Mouse (Mus musculus) mouse embryonic stem cell (cell line): ENCODE results near the gene Fam19a5.

Source experiments
- in situ Hi-C, 2 experiments: fragments of 300-500 bp; cut with MboI; formaldehyde crosslinking; loops; 1 replicate in 1 of 2; 3 replicates in 1 of 2; pipeline ENCODE4 v1.14.3; 2019 to 2020; ENCODE audit warnings: low sequenced_read_pairs in 2 of 2, low pct_unique_long_range_greater_than_20kb in 1 of 2, mixed read lengths in 1 of 2; ENCODE audit not compliant: unreplicated experiment in 1 of 2

Fam19a5 gene

GRCm38 (mm10) chr15:87646313-87647061, 102.4 kb downstream of the Fam19a5 start:
- in situ Hi-C loops: loop anchor here in 1 of 2 experiments (25.0 kb wide), 1 partner anchor 316 kb away; no protein-coding TSS in a partner anchor

- in situ Hi-C loops: loop anchor here in 1 of 2 experiments (25.0 kb wide), 1 partner anchor 313 kb away; no protein-coding TSS in a partner anchor
Measured at GRCm38 (mm10) chr15:87649651-87650050, 105.6 kb downstream of the Fam19a5 start.

GRCm38 (mm10) chr15:87654551-87654950, 110.5 kb downstream of the Fam19a5 start:
- in situ Hi-C loops: no loop called here

GRCm38 (mm10) chr15:87656496-87657155, 112.5 kb downstream of the Fam19a5 start:
- in situ Hi-C loops: no loop called here

GRCm38 (mm10) chr15:87659729-87660128, 115.6 kb downstream of the Fam19a5 start:
- in situ Hi-C loops: no loop called here

GRCm38 (mm10) chr15:87661954-87662353, 117.9 kb downstream of the Fam19a5 start:
- in situ Hi-C loops: no loop called here

- in situ Hi-C loops: no loop called here
Measured at GRCm38 (mm10) chr15:87666041-87666750, 122.1 kb downstream of the Fam19a5 start.

GRCm38 (mm10) chr15:87667416-87667815, 123.3 kb downstream of the Fam19a5 start:
- in situ Hi-C loops: no loop called here

- in situ Hi-C loops: no loop called here
Measured at GRCm38 (mm10) chr15:87668112-87668511, 124.0 kb downstream of the Fam19a5 start.

GRCm38 (mm10) chr15:87671929-87672328, 127.8 kb downstream of the Fam19a5 start:
- in situ Hi-C loops: no loop called here

- in situ Hi-C loops: no loop called here
Measured at GRCm38 (mm10) chr15:87678711-87679110, 134.6 kb downstream of the Fam19a5 start.

- in situ Hi-C loops: no loop called here
Measured at GRCm38 (mm10) chr15:87682410-87682809, 138.3 kb downstream of the Fam19a5 start.

- in situ Hi-C loops: no loop called here
Measured at GRCm38 (mm10) chr15:87686415-87687040, 142.4 kb downstream of the Fam19a5 start.

- in situ Hi-C loops: no loop called here
Measured at GRCm38 (mm10) chr15:87691271-87691955, 147.3 kb downstream of the Fam19a5 start.

GRCm38 (mm10) chr15:87691958-87692357, 147.9 kb downstream of the Fam19a5 start:
- in situ Hi-C loops: no loop called here

GRCm38 (mm10) chr15:87692394-87692793, 148.3 kb downstream of the Fam19a5 start:
- in situ Hi-C loops: no loop called here

- in situ Hi-C loops: no loop called here
Measured at GRCm38 (mm10) chr15:87692865-87693513, 148.9 kb downstream of the Fam19a5 start.
